Mouse (Mus musculus) myocyte (in vitro differentiated cells): ENCODE data around the gene Prx. TPM values are rescaled to one million over a fixed set of nuclear protein-coding genes. Genes with fewer than 3 reads are reported as not detected.
"Not testable (repeated sequence)": the region's sequence is repeated elsewhere in the genome, so short reads cannot be mapped to it uniquely, and the experiment has no call there.

Source experiments
- H3K27me3 ChIP-seq: one replicate; pipeline ENCODE4 v1.6.1; 2011; ENCODE audit not compliant: control insufficient read depth, insufficient read depth, insufficient read length
- H3K36me3 ChIP-seq: one replicate; pipeline ENCODE4 v1.6.1; 2011; ENCODE audit not compliant: control insufficient read depth, insufficient read depth
- H3K4me2 ChIP-seq: one replicate; pipeline ENCODE4 v1.6.1; 2011; ENCODE audit warnings: low read depth, control low read depth
- H3K4me3 ChIP-seq: one replicate; pipeline ENCODE4 v1.5.1; 2011; ENCODE audit warnings: mild to moderate bottlenecking, control low read depth, moderate library complexity
- H3K79me2 ChIP-seq: one replicate; pipeline ENCODE4 v1.6.1; 2011; ENCODE audit not compliant: control insufficient read depth, insufficient read depth
- H3ac ChIP-seq: one replicate; pipeline ENCODE4 v1.6.1; 2011; ENCODE audit not compliant: control insufficient read depth, insufficient read length
- CEBPB ChIP-seq: IDR thresholded peaks from 2 replicates; pipeline ENCODE4 v1.6.1; 2011; ENCODE audit warnings: mild to moderate bottlenecking, moderate library complexity; ENCODE audit not compliant: poor library complexity, insufficient read depth, severe bottlenecking
- E2F4 ChIP-seq: IDR thresholded peaks from one replicate; pipeline ENCODE4 v1.6.1; 2011; ENCODE audit warnings: mild to moderate bottlenecking, control low read depth, moderate library complexity; ENCODE audit not compliant: insufficient read depth
- MAX ChIP-seq: IDR thresholded peaks from one replicate; pipeline ENCODE4 v1.6.1; 2011; ENCODE audit warnings: low read depth, mild to moderate bottlenecking, control low read depth
- MYOD1 ChIP-seq, 3 experiments: IDR thresholded peaks; one replicate each; pipeline ENCODE4 v1.6.1; 2011; ENCODE audit warnings: control low read depth in 2 of 3, low read depth in 2 of 3, mild to moderate bottlenecking in 2 of 3, moderate library complexity in 1 of 3; ENCODE audit not compliant: insufficient read length in 2 of 3, control insufficient read depth in 1 of 3
- MYOG ChIP-seq, 3 experiments: IDR thresholded peaks; one replicate each; pipeline ENCODE4 v1.6.1; 2011; ENCODE audit warnings: control low read depth in 2 of 3, low read depth in 2 of 3, mild to moderate bottlenecking in 2 of 3; ENCODE audit not compliant: insufficient read length in 2 of 3, control insufficient read depth in 1 of 3, insufficient read depth in 1 of 3
- POLR2A ChIP-seq: IDR thresholded peaks from one replicate; pipeline ENCODE4 v1.6.1; 2011; ENCODE audit warnings: low read depth, mild to moderate bottlenecking, control low read depth, moderate library complexity; ENCODE audit not compliant: insufficient read length
- POLR2AphosphoS2 ChIP-seq: IDR thresholded peaks from one replicate; pipeline ENCODE4 v1.6.1; 2011; ENCODE audit warnings: low read depth, control low read depth; ENCODE audit not compliant: insufficient read length
- REST ChIP-seq: IDR thresholded peaks from one replicate; pipeline ENCODE4 v1.6.1; 2011; ENCODE audit warnings: mild to moderate bottlenecking, control low read depth, moderate library complexity; ENCODE audit not compliant: insufficient read depth, insufficient read length
- SRF ChIP-seq: IDR thresholded peaks from one replicate; pipeline ENCODE4 v1.6.1; 2011; ENCODE audit warnings: low read depth; ENCODE audit not compliant: control insufficient read depth, insufficient read length
- TCF12 ChIP-seq: IDR thresholded peaks from one replicate; pipeline ENCODE4 v1.6.1; 2011; ENCODE audit warnings: mild to moderate bottlenecking, control low read depth; ENCODE audit not compliant: poor library complexity, insufficient read depth, severe bottlenecking
- TCF3 ChIP-seq: IDR thresholded peaks from one replicate; pipeline ENCODE4 v1.6.1; 2011; ENCODE audit warnings: low read depth, control low read depth; ENCODE audit not compliant: insufficient read length
- USF1 ChIP-seq: IDR thresholded peaks from one replicate; pipeline ENCODE4 v1.6.1; 2011; ENCODE audit warnings: low read depth, mild to moderate bottlenecking, control low read depth, moderate library complexity
- polyA plus RNA-seq: library from polyadenylated mRNA; unstranded; fragments of >200 nt; fragmentation: generic; extraction: Trizol; gene quantifications from one replicate; pipeline ENCODE4 v1.2.1, GENCODE M21; 2012; ENCODE audit warnings: missing spikeins

The Prx gene
- polyA plus RNA-seq, 1 experiment, result 4.2 TPM

- TF ChIP-seq SRF (no peak), REST (no peak), USF1 (no peak), TCF3 (no peak), CEBPB (no peak), MAX (no peak), MYOG (IDR thresholded peaks at IDR 0.05; ENCODE audit: control insufficient read depth in 1 of 3, insufficient read depth in 1 of 3, insufficient read length in 2 of 3, low read depth in 2 of 3) (no peak), POLR2AphosphoS2 (no peak), POLR2A (no peak), MYOD1 (IDR thresholded peaks at IDR 0.05; ENCODE audit: control insufficient read depth in 1 of 3, insufficient read length in 2 of 3, low read depth in 2 of 3) (no peak), TCF12 (no peak)
- Histone ChIP-seq H3ac (no peak overlapping the region), H3K36me3 (no peaks in the 10 kb centered on the region), H3K4me2 (no peak overlapping the region), H3K4me3 (no peak overlapping the region), H3K27me3 (no peaks in the 10 kb centered on the region), H3K79me2 (peaks cover 15% of the 10 kb centered on the region)
Observed at GRCm38 (mm10) chr7:27493450-27493849, 5.7 kb upstream of the Prx start.

GRCm38 (mm10) chr7:27494659-27495367 is 4.3 kb upstream of the Prx start:
- not testable (repeated sequence) for H3ac ChIP-seq, H3K27me3 ChIP-seq, H3K4me3 ChIP-seq, H3K79me2 ChIP-seq, H3K4me2 ChIP-seq, H3K36me3 ChIP-seq

- Histone ChIP-seq H3K4me3 (no peak overlapping the region), H3ac (no peak overlapping the region), H3K4me2 (no peak overlapping the region), H3K27me3 (no peaks in the 10 kb centered on the region), H3K36me3 (no peaks in the 10 kb centered on the region), H3K79me2 (no peaks in the 10 kb centered on the region)
- TF ChIP-seq USF1, result no peak
- TF ChIP-seq E2F4, result no peak
- TF ChIP-seq MYOG (IDR thresholded peaks at IDR 0.05; ENCODE audit: control insufficient read depth in 1 of 3, insufficient read depth in 1 of 3, insufficient read length in 2 of 3, low read depth in 2 of 3), result peak; percentile 34 to 93 (median 80)
- TF ChIP-seq TCF12, result no peak
- no peak for TF ChIP-seq POLR2A
- TF ChIP-seq MYOD1 (IDR thresholded peaks at IDR 0.05; ENCODE audit: control insufficient read depth in 1 of 3, insufficient read length in 2 of 3, low read depth in 2 of 3), result peak; percentile 43 to 88 (median 62)
- TF ChIP-seq MAX, result no peak
- no peak for TF ChIP-seq TCF3
- no peak for TF ChIP-seq POLR2AphosphoS2
- TF ChIP-seq CEBPB, result no peak
- TF ChIP-seq REST, result no peak
- TF ChIP-seq SRF, result no peak
Observed at GRCm38 (mm10) chr7:27501620-27502019, 2.5 kb downstream of the Prx start.

- H3ac ChIP-seq, result no peak overlapping the region
- H3K27me3 ChIP-seq, result no peaks in the 10 kb centered on the region
- peak overlapping the region; percentile 34 for H3K4me3 ChIP-seq
- no peak for TF ChIP-seq TCF12
- TF ChIP-seq MYOD1 (IDR thresholded peaks at IDR 0.05; ENCODE audit: control insufficient read depth in 1 of 3, insufficient read length in 2 of 3, low read depth in 2 of 3), result peak in 1 of 3 experiments; percentile 34
- TF ChIP-seq POLR2AphosphoS2, result no peak
- no peak for TF ChIP-seq MAX
- TF ChIP-seq MYOG (IDR thresholded peaks at IDR 0.05; ENCODE audit: control insufficient read depth in 1 of 3, insufficient read depth in 1 of 3, insufficient read length in 2 of 3, low read depth in 2 of 3), result peak in 2 of 3 experiments; percentile 5 to 48
- no peak for TF ChIP-seq CEBPB
- H3K79me2 ChIP-seq, result peaks cover 5% of the 10 kb centered on the region
- H3K4me2 ChIP-seq, result peak overlapping the region; percentile 100
- no peaks in the 10 kb centered on the region for H3K36me3 ChIP-seq
Observed at GRCm38 (mm10) chr7:27506765-27507370, 7.7 kb downstream of the Prx start.

GRCm38 (mm10) chr7:27507711-27508647 is 8.9 kb downstream of the Prx start:
- Histone ChIP-seq H3K79me2 (peaks cover 5% of the 10 kb centered on the region), H3K27me3 (no peaks in the 10 kb centered on the region), H3ac (no peak overlapping the region), H3K4me2 (peak overlapping the region; percentile 100), H3K4me3 (peak overlapping the region; percentile 34), H3K36me3 (no peaks in the 10 kb centered on the region)
- TF ChIP-seq MYOD1 (IDR thresholded peaks at IDR 0.05; ENCODE audit: control insufficient read depth in 1 of 3, insufficient read length in 2 of 3, low read depth in 2 of 3) (no peak), MAX (no peak), REST (no peak), POLR2A (peak; percentile 85), POLR2AphosphoS2 (peak; percentile 95), SRF (peak; percentile 45), E2F4 (no peak), MYOG (IDR thresholded peaks at IDR 0.05; ENCODE audit: control insufficient read depth in 1 of 3, insufficient read depth in 1 of 3, insufficient read length in 2 of 3, low read depth in 2 of 3) (no peak)
